Mouse (Mus musculus) cerebellum, postnatal 36 days (tissue): ENCODE measurements around the gene Clic6.

Source experiments
- DNase-seq, 2 experiments: peaks; one replicate each; pipeline ENCODE4 v3.0.0; 2021 to 2022; ENCODE audit warnings: mixed read lengths in 2 of 2

Clic6 gene

GRCm38 (mm10) chr16:92485436-92485835, at the start of gene Clic6:
Gene Clic6 (plus strand): TSS chr16:92485736.
- no peak for DNase-seq

- no peak for DNase-seq
These were observed 45.8 kb upstream of the Clic6 start for GRCm38 (mm10) chr16:92439775-92440174.

GRCm38 (mm10) chr16:92440229-92440628, 45.3 kb upstream of the Clic6 start:
- no peak for DNase-seq

GRCm38 (mm10) chr16:92441203-92441602, 44.3 kb upstream of the Clic6 start:
- DNase-seq, result no peak

GRCm38 (mm10) chr16:92442150-92442549, 43.4 kb upstream of the Clic6 start:
- no peak for DNase-seq

GRCm38 (mm10) chr16:92442946-92443345, 42.6 kb upstream of the Clic6 start:
- DNase-seq, result no peak

- peak in 1 of 2 experiments; percentile 22 for DNase-seq
These were observed 41.9 kb upstream of the Clic6 start for GRCm38 (mm10) chr16:92443644-92444113.

GRCm38 (mm10) chr16:92445377-92445776, 40.2 kb upstream of the Clic6 start:
- no peak for DNase-seq

GRCm38 (mm10) chr16:92449080-92449479, 36.5 kb upstream of the Clic6 start:
- no peak for DNase-seq

- DNase-seq, result peak; percentile 44 to 49
These were observed 35.2 kb upstream of the Clic6 start for GRCm38 (mm10) chr16:92450331-92450730.

GRCm38 (mm10) chr16:92451516-92452072, 33.9 kb upstream of the Clic6 start:
- DNase-seq, result no peak

- no peak for DNase-seq
These were observed 32.9 kb upstream of the Clic6 start for GRCm38 (mm10) chr16:92452609-92453008.

GRCm38 (mm10) chr16:92454002-92454401, 31.5 kb upstream of the Clic6 start:
- DNase-seq, result no peak

GRCm38 (mm10) chr16:92454495-92454894, 31.0 kb upstream of the Clic6 start:
- DNase-seq, result no peak

- no peak for DNase-seq
These were observed 30.0 kb upstream of the Clic6 start for GRCm38 (mm10) chr16:92455488-92455887.

GRCm38 (mm10) chr16:92455969-92456368, 29.6 kb upstream of the Clic6 start:
- no peak for DNase-seq

GRCm38 (mm10) chr16:92457594-92457993, 27.9 kb upstream of the Clic6 start:
- DNase-seq, result peak; percentile 66 to 69

- no peak for DNase-seq
These were observed 24.1 kb upstream of the Clic6 start for GRCm38 (mm10) chr16:92461412-92461811.

GRCm38 (mm10) chr16:92464390-92464972, 21.1 kb upstream of the Clic6 start:
- no peak for DNase-seq

- no peak for DNase-seq
These were observed 20.3 kb upstream of the Clic6 start for GRCm38 (mm10) chr16:92465226-92465625.

- DNase-seq, result peak; percentile 95 to 97
These were observed 19.7 kb upstream of the Clic6 start for GRCm38 (mm10) chr16:92465642-92466526.

- DNase-seq, result no peak
These were observed 18.5 kb upstream of the Clic6 start for GRCm38 (mm10) chr16:92467041-92467440.

- no peak for DNase-seq
These were observed 17.1 kb upstream of the Clic6 start for GRCm38 (mm10) chr16:92468459-92468858.

- no peak for DNase-seq
These were observed 14.8 kb upstream of the Clic6 start, which contains the start of gene Rcan1 for GRCm38 (mm10) chr16:92470706-92471105. Gene Rcan1 (minus strand): TSS chr16:92470867.
